Mouse (Mus musculus) brown adipose tissue, adult 24 weeks (tissue): ENCODE data around the gene Cby1. TPM values are rescaled to one million over a fixed set of nuclear protein-coding genes. Genes with fewer than 3 reads are reported as not detected.

Experiments
- H3K27ac ChIP-seq: fragments of 200-500 bp; replicated peaks from 2 replicates; pipeline ENCODE4 v1.5.1; 2012; ENCODE audit warnings: low read depth, mild to moderate bottlenecking, low read length
- H3K4me1 ChIP-seq: fragments of 200-500 bp; 2 replicates; pipeline ENCODE4 v1.6.1; 2012; ENCODE audit warnings: low read length, mixed read lengths; ENCODE audit not compliant: control insufficient read depth, insufficient read depth, insufficient read length
- H3K4me3 ChIP-seq: fragments of 200-500 bp; 2 replicates; pipeline ENCODE4 v1.5.1; 2012; ENCODE audit warnings: low read depth, mild to moderate bottlenecking, low read length, moderate library complexity; ENCODE audit not compliant: insufficient read depth
- polyA plus RNA-seq: library from polyadenylated mRNA; stranded (reverse); fragments of >200 nt; gene quantifications from 2 replicates; pipeline ENCODE4 v1.2.4, GENCODE M21; 2012; ENCODE audit not compliant: missing spikeins, insufficient read depth, insufficient read length

Cby1 gene
- 13.9 and 16.3 TPM in 2 replicates for polyA plus RNA-seq

- H3K4me1 ChIP-seq = no peaks in the 10 kb centered on the region
- peak within 1 kb of the TSS; percentile 98 for H3K27ac ChIP-seq
- H3K4me3 ChIP-seq = peak within 1 kb of the TSS; percentile 71
Observed at GRCm38 (mm10) chr15:79658531-79659375, at the start of gene Cby1, which contains the start of gene Fam227a. Gene Cby1, plus strand, starts transcription at chr15:79659199. Gene Fam227a, minus strand, starts transcription at chr15:79658956.

- no peak overlapping the region for H3K4me3 ChIP-seq
- no peaks in the 10 kb centered on the region for H3K4me1 ChIP-seq
- H3K27ac ChIP-seq = no peak overlapping the region
Observed at GRCm38 (mm10) chr15:79609226-79609625, 49.8 kb upstream of the Cby1 start.

GRCm38 (mm10) chr15:79615501-79615900 is 43.5 kb upstream of the Cby1 start:
- Histone ChIP-seq H3K4me3 (no peak overlapping the region), H3K4me1 (no peaks in the 10 kb centered on the region), H3K27ac (no peak overlapping the region)

- Histone ChIP-seq H3K27ac (no peak overlapping the region), H3K4me3 (no peak overlapping the region), H3K4me1 (no peaks in the 10 kb centered on the region)
Observed at GRCm38 (mm10) chr15:79616729-79617128, 42.3 kb upstream of the Cby1 start.

GRCm38 (mm10) chr15:79617135-79617534 is 41.9 kb upstream of the Cby1 start:
- Histone ChIP-seq H3K4me3 (no peak overlapping the region), H3K27ac (no peak overlapping the region), H3K4me1 (no peaks in the 10 kb centered on the region)

- no peaks in the 10 kb centered on the region for H3K4me1 ChIP-seq
- no peak overlapping the region for H3K4me3 ChIP-seq
- H3K27ac ChIP-seq = no peak overlapping the region
Observed at GRCm38 (mm10) chr15:79618456-79618855, 40.5 kb upstream of the Cby1 start.

GRCm38 (mm10) chr15:79619770-79620414 is 39.1 kb upstream of the Cby1 start:
- Histone ChIP-seq H3K27ac (no peak overlapping the region), H3K4me3 (no peak overlapping the region), H3K4me1 (no peaks in the 10 kb centered on the region)

- Histone ChIP-seq H3K27ac (no peak overlapping the region), H3K4me1 (no peaks in the 10 kb centered on the region), H3K4me3 (no peak overlapping the region)
Observed at GRCm38 (mm10) chr15:79630471-79630870, 28.5 kb upstream of the Cby1 start.

- H3K4me3 ChIP-seq = no peak overlapping the region
- no peaks in the 10 kb centered on the region for H3K4me1 ChIP-seq
- H3K27ac ChIP-seq = no peak overlapping the region
Observed at GRCm38 (mm10) chr15:79641135-79641817, 17.7 kb upstream of the Cby1 start.

GRCm38 (mm10) chr15:79645483-79645882 is 13.5 kb upstream of the Cby1 start:
- no peak overlapping the region for H3K27ac ChIP-seq
- H3K4me1 ChIP-seq = no peaks in the 10 kb centered on the region
- H3K4me3 ChIP-seq = no peak overlapping the region

- Histone ChIP-seq H3K27ac (no peak overlapping the region), H3K4me3 (no peak overlapping the region), H3K4me1 (no peaks in the 10 kb centered on the region)
Observed at GRCm38 (mm10) chr15:79648130-79648529, 10.9 kb upstream of the Cby1 start.

GRCm38 (mm10) chr15:79650569-79650968 is 8.4 kb upstream of the Cby1 start:
- H3K4me1 ChIP-seq = no peaks in the 10 kb centered on the region
- H3K27ac ChIP-seq = no peak overlapping the region
- H3K4me3 ChIP-seq = no peak overlapping the region

GRCm38 (mm10) chr15:79651481-79651880 is 7.5 kb upstream of the Cby1 start:
- Histone ChIP-seq H3K27ac (no peak overlapping the region), H3K4me3 (no peak overlapping the region)

GRCm38 (mm10) chr15:79656451-79656850 is 2.5 kb upstream of the Cby1 start:
- Histone ChIP-seq H3K27ac (no peak overlapping the region), H3K4me1 (no peaks in the 10 kb centered on the region), H3K4me3 (no peak overlapping the region)

More at GRCm38 (mm10) chr15:79651481-79651880, 7.5 kb upstream of the Cby1 start:
- no peaks in the 10 kb centered on the region for H3K4me1 ChIP-seq

- peak overlapping the region; percentile 71 for H3K4me3 ChIP-seq
- H3K4me1 ChIP-seq = no peaks in the 10 kb centered on the region
- H3K27ac ChIP-seq = peak overlapping the region; percentile 98
Observed at GRCm38 (mm10) chr15:79657837-79658530, 1.0 kb upstream of the Cby1 start.
